In genomic region chr1:156972391-156972790, GRCm38 (mm10) we compare ENCODE assay signal across 21 mouse cellular contexts. TPM values are rescaled to one million over a fixed set of nuclear protein-coding genes. Genes with fewer than 3 reads are reported as not detected.
DNase-seq lines count a peak whose midpoint lies in the region; ATAC-seq and TF ChIP-seq lines count a peak whose summit lies in the region.
"Had no signal": no experiment of that assay in that cellular context is flagged by ENCODE, and none has a peak within 500 bp of the region (broad histone marks: within the 10 kb centered on the region; RNA-seq: fewer than 3 reads in every experiment).

No protein-coding gene starts in this region.

- H3K27me3 ChIP-seq in G1E (ENCODE audit: insufficient read depth, low read length) = peaks cover 6% of the 10 kb centered on the region
- H3K27me3 ChIP-seq: embryonic facial prominence, embryonic 12.5 days; forebrain, embryonic 13.5 days; forebrain, embryonic 15.5 days had no signal

- no peaks in the 10 kb centered on the region for H3K36me3 ChIP-seq in G1E (replicated peaks)
- H3K36me3 ChIP-seq: embryonic facial prominence, embryonic 10.5 days; embryonic facial prominence, embryonic 12.5 days; forebrain, embryonic 15.5 days had no signal

- peak; percentile 62 for ATAC-seq in G1E (ENCODE audit: extremely low read depth, insufficient number of reproducible peaks, low FRiP score, poor library complexity, severe bottlenecking)
- 0 out of 2 replicates have a peak, but pooled peaks have one; percentile 42 for ATAC-seq in common myeloid progenitor, adult 5-6 weeks (replicated peaks; ENCODE audit: low read depth, poor library complexity, severe bottlenecking)
- ATAC-seq in megakaryocyte-erythroid progenitor cell, adult 5-6 weeks (replicated peaks; ENCODE audit: low FRiP score, low TSS enrichment, poor library complexity, severe bottlenecking) = peak; percentile 56
- ATAC-seq: forebrain, embryonic 13.5 days; forebrain, embryonic 15.5 days; forebrain, postnatal 0 days had no signal

- H3K4me3 ChIP-seq in G1E (ENCODE audit: low read depth, low read length) = no peak overlapping the region
- H3K4me3 ChIP-seq: embryonic facial prominence, embryonic 10.5 days; embryonic facial prominence, embryonic 12.5 days; forebrain, embryonic 13.5 days; forebrain, embryonic 15.5 days had no signal

- no peaks in the 10 kb centered on the region for H3K9me3 ChIP-seq in G1E (replicated peaks)
- H3K9me3 ChIP-seq: embryonic facial prominence, embryonic 12.5 days; forebrain, embryonic 13.5 days; forebrain, embryonic 15.5 days had no signal

- TF ChIP-seq CTCF in G1E (IDR thresholded peaks at IDR 0.05; ENCODE audit: low read depth, low read length) = no peak

- H3K4me1 ChIP-seq in G1E (ENCODE audit: insufficient read depth, low read depth, low read length) = peaks cover 41% of the 10 kb centered on the region
- H3K4me1 ChIP-seq: embryonic facial prominence, embryonic 12.5 days; forebrain, embryonic 13.5 days; forebrain, embryonic 15.5 days had no signal

- DNase-seq in 416B (ENCODE audit: low read depth) = peak; percentile 27
- no peak for DNase-seq in G1E (ENCODE audit: low spot score)
- DNase-seq in spleen, adult 18-20 months = no peak
- no peak for DNase-seq in heart, adult 11 months
- DNase-seq in B cell, adult 2 months = no peak
- DNase-seq: adrenal gland, adult 2 months; adrenal gland, postnatal 10 days; adrenal gland, postnatal 25 days; cerebellum, adult 11 months; cerebellum, adult 18-20 months; cerebellum, adult 8-10 months; cerebellum, adult 9-11 months; cerebellum, postnatal 14 days; cerebellum, postnatal 36 days; forebrain, postnatal 0 days had no signal

RNA-seq across cellular contexts. Expression of gene Ralgps2, which starts 33.0 kb away (rescaled TPM):
- 12.4 and 24.2 TPM in 2 replicates for total RNA-seq in G1E (2014; fragmentation: Nextera tagmentation)
- 24.5 and 32.2 TPM in 2 replicates for total RNA-seq in G1E (2017)
- 9.3 and 9.8 TPM in 2 replicates for polyA plus RNA-seq in G1E (2012)
- total RNA-seq in common myeloid progenitor, adult 5-6 weeks (2017) = 35.6 and 36.2 TPM in 2 replicates
- total RNA-seq in megakaryocyte-erythroid progenitor cell, adult 5-6 weeks (2014; fragmentation: Nextera tagmentation) = 11.3 and 22.4 TPM in 2 replicates
- total RNA-seq in megakaryocyte-erythroid progenitor cell, adult 5-6 weeks (2017) = 12.7 and 28.2 TPM in 2 replicates
